8 mouse cellular contexts compared by ENCODE assay signal in the genomic region with DNA sequence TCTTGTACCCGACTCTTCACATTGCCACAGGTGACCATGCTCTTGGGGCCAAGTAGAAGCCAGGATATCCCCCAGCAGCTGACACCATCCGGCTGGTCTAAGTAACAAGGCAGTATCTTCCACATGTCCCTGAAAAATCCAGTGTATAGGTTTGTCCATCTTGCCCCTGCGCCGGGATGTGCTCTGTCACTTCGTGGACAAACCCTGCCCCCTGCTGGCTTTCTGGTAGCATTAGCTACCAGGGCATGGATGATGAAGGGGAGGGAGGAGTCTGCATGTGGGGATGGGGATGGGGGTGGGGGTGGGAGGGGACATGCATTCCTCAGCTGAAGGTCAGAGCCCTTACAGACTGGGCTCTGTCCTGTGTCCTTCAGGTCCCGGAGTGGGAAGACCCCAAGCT.
A peak's percentile ranks its signal among the peaks of the same experiment; 100 is the strongest.
DNase-seq lines count a peak whose midpoint lies in the region; ATAC-seq and TF ChIP-seq lines count a peak whose summit lies in the region.

No protein-coding gene starts in this region.

- WGBS in forebrain, postnatal 0 days = 57% methylated on average over 6 of the region's 6 CpGs
- WGBS in forebrain, embryonic 15.5 days = 46% methylated on average over 6 of the region's 6 CpGs
- WGBS in embryonic facial prominence, embryonic 14.5 days = 51% methylated on average over 6 of the region's 6 CpGs
- 45% methylated on average over 6 of the region's 6 CpGs for WGBS in lung, postnatal 0 days

- H3K4me3 ChIP-seq in forebrain, postnatal 0 days (ENCODE audit: low read depth, low read length) = no peak overlapping the region
- H3K4me3 ChIP-seq in forebrain, embryonic 15.5 days = no peak overlapping the region
- H3K4me3 ChIP-seq in embryonic facial prominence, embryonic 14.5 days (ENCODE audit: low read depth, low read length) = no peak overlapping the region
- H3K4me3 ChIP-seq in lung, postnatal 0 days (ENCODE audit: low read depth, low read length) = no peak overlapping the region

- no peaks in the 10 kb centered on the region for H3K27me3 ChIP-seq in forebrain, postnatal 0 days (ENCODE audit: insufficient read depth, low read length)
- H3K27me3 ChIP-seq in forebrain, embryonic 15.5 days = no peaks in the 10 kb centered on the region
- no peaks in the 10 kb centered on the region for H3K27me3 ChIP-seq in embryonic facial prominence, embryonic 14.5 days (replicated peaks; ENCODE audit: control insufficient read depth, insufficient read depth, low read length)
- no peaks in the 10 kb centered on the region for H3K27me3 ChIP-seq in lung, postnatal 0 days (replicated peaks; ENCODE audit: insufficient read depth, low read length)

- H3K4me2 ChIP-seq in forebrain, postnatal 0 days (ENCODE audit: low read depth) = no peak overlapping the region
- no peak overlapping the region for H3K4me2 ChIP-seq in forebrain, embryonic 15.5 days (replicated peaks)
- H3K4me2 ChIP-seq in embryonic facial prominence, embryonic 14.5 days (ENCODE audit: low read depth, low read length) = no peak overlapping the region
- H3K4me2 ChIP-seq in lung, postnatal 0 days (replicated peaks; ENCODE audit: low read depth, low read length) = no peak overlapping the region

- H3K4me1 ChIP-seq in forebrain, postnatal 0 days (ENCODE audit: insufficient read depth) = no peaks in the 10 kb centered on the region
- no peaks in the 10 kb centered on the region for H3K4me1 ChIP-seq in forebrain, embryonic 15.5 days
- no peaks in the 10 kb centered on the region for H3K4me1 ChIP-seq in embryonic facial prominence, embryonic 14.5 days (ENCODE audit: control insufficient read depth, insufficient read depth, low read length)
- no peaks in the 10 kb centered on the region for H3K4me1 ChIP-seq in lung, postnatal 0 days (ENCODE audit: insufficient read depth, low read depth, low read length)

- no peak overlapping the region for H3K27ac ChIP-seq in forebrain, postnatal 0 days (ENCODE audit: low read depth, low read length)
- no peak overlapping the region for H3K27ac ChIP-seq in forebrain, embryonic 15.5 days (replicated peaks)
- no peak overlapping the region for H3K27ac ChIP-seq in embryonic facial prominence, embryonic 14.5 days (replicated peaks; ENCODE audit: low read depth, low read length)
- H3K27ac ChIP-seq in lung, postnatal 0 days (ENCODE audit: low read length) = no peak overlapping the region

- no peaks in the 10 kb centered on the region for H3K36me3 ChIP-seq in forebrain, postnatal 0 days (ENCODE audit: insufficient read depth)
- H3K36me3 ChIP-seq in forebrain, embryonic 15.5 days = no peaks in the 10 kb centered on the region
- no peaks in the 10 kb centered on the region for H3K36me3 ChIP-seq in embryonic facial prominence, embryonic 14.5 days (ENCODE audit: control insufficient read depth, insufficient read depth, low read length)
- H3K36me3 ChIP-seq in lung, postnatal 0 days (ENCODE audit: insufficient read depth, low read length) = no peaks in the 10 kb centered on the region

- H3K9ac ChIP-seq in forebrain, postnatal 0 days = no peak overlapping the region
- no peak overlapping the region for H3K9ac ChIP-seq in forebrain, embryonic 15.5 days (replicated peaks)
- no peak overlapping the region for H3K9ac ChIP-seq in embryonic facial prominence, embryonic 14.5 days (ENCODE audit: low read depth, low read length)
- H3K9ac ChIP-seq in lung, postnatal 0 days (replicated peaks; ENCODE audit: low read depth) = no peak overlapping the region

- TF ChIP-seq CTCF in forebrain, postnatal 0 days (IDR thresholded peaks at IDR 0.05; ENCODE audit: low read depth) = peak; percentile 40; the same call in 1 of the 2 replicates
- peak; percentile 58 for TF ChIP-seq CTCF in lung, postnatal 0 days (IDR thresholded peaks at IDR 0.05)

- H3K9me3 ChIP-seq in forebrain, postnatal 0 days (ENCODE audit: low read length) = no peaks in the 10 kb centered on the region
- no peaks in the 10 kb centered on the region for H3K9me3 ChIP-seq in forebrain, embryonic 15.5 days
- no peaks in the 10 kb centered on the region for H3K9me3 ChIP-seq in embryonic facial prominence, embryonic 14.5 days (ENCODE audit: control insufficient read depth, low read length)
- no peaks in the 10 kb centered on the region for H3K9me3 ChIP-seq in lung, postnatal 0 days (ENCODE audit: low read length)

- no peak for TF ChIP-seq EP300 in lung, postnatal 0 days (IDR thresholded peaks at IDR 0.05)

- no peak for ATAC-seq in forebrain, postnatal 0 days
- no peak for ATAC-seq in forebrain, embryonic 15.5 days (replicated peaks)
- no peak for ATAC-seq in embryonic facial prominence, embryonic 14.5 days (ENCODE audit: low read depth)
- ATAC-seq in lung, postnatal 0 days = no peak

- no peak for DNase-seq in forebrain, postnatal 0 days
- peak; percentile 47 for DNase-seq in ovary, postnatal 36 days (ENCODE audit: low spot score)
- no peak for DNase-seq in ovary, postnatal 10 days (ENCODE audit: low spot score)
- peak; percentile 27 for DNase-seq in embryonic facial prominence, embryonic 14.5 days (ENCODE audit: low spot score)
- DNase-seq in lung, postnatal 0 days (ENCODE audit: low spot score) = peak; percentile 26
- no peak for DNase-seq in layer of hippocampus, adult 18-20 months (ENCODE audit: low spot score in 2 of 2)
- no peak for DNase-seq in cerebellum, adult 9-11 months

Comparison
In these comparisons a context has a peak if more than half of its experiments do, and no peak if none do; other contexts are left out.
1. DNase-seq: peak in ovary, postnatal 36 days (single experiment), embryonic facial prominence, embryonic 14.5 days (single experiment) and lung, postnatal 0 days (single experiment); none in forebrain, postnatal 0 days (single experiment), ovary, postnatal 10 days (single experiment), layer of hippocampus, adult 18-20 months (0 of 2) and cerebellum, adult 9-11 months (single experiment).